Mouse (Mus musculus) mesoderm, embryonic 11.5 days (tissue): ENCODE results near the gene Apopt1.

Experiments used
- DNase-seq: peaks from one replicate; pipeline ENCODE4 v3.0.0-alpha.2; 2012; ENCODE audit warnings: low read depth, low spot score

Apopt1 gene

GRCm38 (mm10) chr12:111680661-111681060 is 32.4 kb upstream of the Apopt1 start:
- no peak for DNase-seq

GRCm38 (mm10) chr12:111681305-111681704 is 31.8 kb upstream of the Apopt1 start:
- DNase-seq: no peak

GRCm38 (mm10) chr12:111682003-111682402 is 31.1 kb upstream of the Apopt1 start:
- no peak for DNase-seq

- DNase-seq: no peak
These were observed 30.3 kb upstream of the Apopt1 start for GRCm38 (mm10) chr12:111682806-111683205.

DNA sequence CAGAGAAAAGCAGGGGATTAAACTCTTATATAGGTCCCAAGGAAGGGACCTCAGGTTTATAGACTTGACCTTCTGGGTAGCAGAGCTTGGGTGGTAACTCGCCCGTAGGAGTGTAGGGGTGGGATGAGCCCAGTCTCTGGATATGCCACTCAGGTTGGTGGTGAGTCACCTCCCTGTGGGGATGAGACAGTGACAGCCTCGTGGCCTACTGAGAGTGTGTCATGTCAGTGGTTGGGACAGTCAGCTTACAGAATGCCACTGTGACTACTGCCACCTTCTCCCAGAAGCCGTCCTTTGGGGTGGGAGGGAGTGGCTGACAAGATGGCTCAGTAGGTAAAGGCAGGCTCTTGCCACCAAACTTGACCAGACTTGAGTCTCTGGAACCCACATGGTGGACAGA is 26.7 kb upstream of the Apopt1 start:
- no peak for DNase-seq

DNA sequence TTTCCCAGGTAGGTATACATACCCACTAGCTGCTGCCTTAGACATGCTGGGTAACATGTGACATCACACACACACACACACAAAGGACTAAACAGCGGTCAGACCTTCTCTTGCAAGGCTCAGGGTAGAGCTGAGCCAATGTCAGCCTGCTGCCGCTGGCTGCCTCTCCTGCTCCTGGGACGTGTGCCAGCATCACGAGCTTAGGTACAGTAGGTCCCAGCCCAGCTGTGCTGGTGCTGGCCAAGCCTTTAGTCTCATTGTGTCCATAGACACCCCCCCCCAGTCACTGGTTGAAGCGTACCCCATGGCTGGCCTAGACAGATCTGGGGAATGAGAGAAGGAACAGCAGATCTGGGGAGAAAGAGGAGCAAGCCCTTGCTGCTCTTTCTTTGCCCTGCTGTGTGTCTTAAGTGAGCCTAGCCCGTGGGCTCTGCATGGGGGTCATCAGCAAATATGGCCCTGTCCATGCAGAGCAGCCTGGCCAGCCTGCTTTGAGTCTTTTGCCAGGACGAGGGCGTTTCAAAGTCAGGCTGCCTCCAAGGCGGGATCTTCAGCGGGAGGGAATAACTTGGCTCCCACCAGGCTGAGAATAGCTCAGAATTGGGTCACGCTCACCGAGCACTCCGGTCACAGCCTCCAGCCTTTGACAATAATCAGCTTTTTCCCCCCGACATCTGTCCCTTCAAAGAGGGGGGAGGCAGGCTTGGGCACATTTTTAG is 25.6 kb upstream of the Apopt1 start:
- no peak for DNase-seq

DNA sequence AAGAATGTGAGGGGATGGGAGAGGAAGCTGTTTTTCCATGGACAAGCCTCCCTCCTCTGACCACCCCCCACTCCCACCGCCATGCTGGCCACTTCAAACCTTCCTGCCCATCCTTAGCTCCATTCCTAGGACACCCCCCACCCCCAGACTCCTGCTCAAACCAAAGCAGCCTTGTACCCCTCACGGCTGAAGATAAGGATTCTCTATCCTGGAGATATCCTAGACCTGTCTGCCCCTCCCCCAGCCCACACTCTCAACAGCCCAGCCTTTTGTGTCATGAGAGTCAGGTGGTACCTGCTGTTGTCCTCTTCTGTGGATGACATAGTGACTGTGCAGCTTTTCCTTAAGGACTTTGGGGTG is 25.0 kb upstream of the Apopt1 start:
- no peak for DNase-seq

DNA sequence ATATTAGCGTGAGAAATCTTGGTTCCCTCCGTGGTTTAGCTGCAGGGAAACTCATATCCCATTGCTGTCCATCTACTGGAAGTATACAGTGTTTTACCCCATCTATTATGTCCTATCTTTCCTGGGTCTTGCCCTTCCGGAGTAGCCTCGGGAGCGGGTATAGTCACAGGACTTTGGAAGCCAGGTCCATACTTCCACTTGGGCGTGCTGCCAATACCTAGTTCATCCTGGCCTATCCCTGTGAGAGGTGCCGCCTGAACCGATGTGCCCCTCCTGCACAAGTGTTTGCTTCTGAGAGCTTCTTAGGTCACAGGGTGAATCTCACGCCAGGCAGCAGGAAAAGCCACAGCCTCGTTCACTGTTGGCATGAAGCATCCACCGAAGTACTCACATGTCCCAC is 23.6 kb upstream of the Apopt1 start:
- DNase-seq: no peak

- DNase-seq: peak; percentile 84
These were observed 21.7 kb upstream of the Apopt1 start for GRCm38 (mm10) chr12:111691346-111691872.

DNA sequence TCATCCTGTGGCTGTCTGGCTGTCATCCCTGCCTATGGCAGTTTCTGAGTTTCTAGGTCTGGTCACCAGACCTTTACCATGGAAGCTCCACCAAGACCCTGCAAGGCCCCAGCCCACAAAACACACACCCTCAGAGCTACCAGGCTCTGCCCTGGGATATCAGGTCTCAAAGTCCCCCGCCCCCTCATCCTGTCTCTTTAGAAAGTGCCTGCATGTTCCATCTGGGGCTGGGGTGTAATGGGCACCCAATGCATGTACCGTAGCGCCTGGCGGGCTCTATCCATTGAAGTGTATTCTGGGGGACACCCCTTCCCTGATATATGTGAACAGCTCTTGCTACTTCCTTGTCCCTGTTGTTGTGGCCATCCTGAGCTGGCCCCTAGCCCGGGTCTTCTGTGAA is 20.2 kb upstream of the Apopt1 start:
- no peak for DNase-seq

GRCm38 (mm10) chr12:111693341-111694270 is 19.5 kb upstream of the Apopt1 start:
- peak; percentile 78 for DNase-seq

DNA sequence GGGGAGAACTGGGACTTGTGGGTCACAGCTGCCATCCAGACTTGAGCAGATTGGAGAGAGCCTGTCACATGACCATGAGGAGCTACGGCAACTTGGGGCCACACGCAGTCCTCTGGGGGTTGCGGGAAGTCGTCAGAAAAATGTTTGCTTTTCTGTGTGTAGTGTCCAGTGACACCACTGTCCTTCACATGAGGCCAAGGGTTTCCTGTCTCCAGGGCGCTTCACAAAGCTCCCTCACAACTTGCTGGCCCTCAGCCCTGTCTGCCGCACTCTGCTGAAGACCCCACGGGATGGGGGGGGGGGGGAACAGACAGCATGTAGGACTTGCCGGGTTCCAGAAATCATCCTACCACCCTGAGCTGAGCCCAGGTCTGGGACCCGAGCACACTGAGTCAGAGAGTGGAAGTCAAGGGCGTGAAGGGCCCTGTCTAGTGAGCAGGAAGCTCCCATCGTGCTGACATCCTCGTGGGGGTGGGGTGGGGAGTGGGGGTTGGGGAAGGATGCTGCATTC is 18.7 kb upstream of the Apopt1 start:
- no peak for DNase-seq

DNA sequence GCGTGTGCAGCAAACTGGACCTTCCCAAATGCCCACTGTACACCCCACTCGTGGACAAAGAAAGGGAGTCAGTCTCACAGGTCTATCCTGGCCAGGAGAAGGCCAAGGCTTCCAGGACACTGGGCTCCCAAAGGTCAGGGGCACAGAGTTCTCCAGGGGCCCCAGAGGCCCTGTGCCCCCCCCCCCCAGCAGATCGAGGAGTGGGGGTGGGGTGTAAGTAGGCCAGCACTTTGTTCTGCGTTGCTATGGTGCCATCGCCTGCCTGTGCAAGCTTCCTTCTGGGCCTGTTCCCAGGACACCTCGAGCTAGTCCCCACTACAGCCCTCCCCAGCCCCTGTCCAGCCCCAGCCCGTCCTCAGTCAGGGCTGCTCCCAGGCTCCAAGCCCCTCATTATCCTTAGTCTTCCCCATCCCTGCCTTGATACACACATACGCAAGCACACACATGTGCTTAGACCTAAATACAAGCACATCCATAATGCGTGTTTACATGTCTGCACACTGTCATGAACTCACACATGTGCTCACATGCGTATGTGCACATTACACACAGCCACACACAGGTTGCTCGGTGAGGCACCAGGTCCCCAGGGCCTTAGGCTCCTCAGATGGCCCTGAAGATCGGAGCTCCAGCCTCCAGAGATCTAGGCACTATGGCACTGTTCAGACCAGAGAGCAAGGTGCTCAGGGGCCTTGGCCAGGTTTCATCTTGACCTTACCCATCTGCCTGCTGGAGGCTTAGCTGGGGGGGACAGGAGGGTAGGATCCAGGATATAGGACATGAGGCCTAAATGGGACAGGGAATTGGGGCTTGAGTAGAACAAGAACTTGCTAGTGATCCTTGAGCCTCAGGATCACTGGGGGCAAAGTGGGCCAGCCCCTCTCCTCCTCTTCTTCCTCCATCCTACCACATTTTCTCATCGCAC is 17.9 kb upstream of the Apopt1 start:
- DNase-seq: peak; percentile 45

- DNase-seq: peak; percentile 79
These were observed 16.8 kb upstream of the Apopt1 start for GRCm38 (mm10) chr12:111696239-111696638.

- DNase-seq: no peak
These were observed 15.4 kb upstream of the Apopt1 start for GRCm38 (mm10) chr12:111697708-111698107.

GRCm38 (mm10) chr12:111698346-111698913 is 14.6 kb upstream of the Apopt1 start:
- no peak for DNase-seq

DNA sequence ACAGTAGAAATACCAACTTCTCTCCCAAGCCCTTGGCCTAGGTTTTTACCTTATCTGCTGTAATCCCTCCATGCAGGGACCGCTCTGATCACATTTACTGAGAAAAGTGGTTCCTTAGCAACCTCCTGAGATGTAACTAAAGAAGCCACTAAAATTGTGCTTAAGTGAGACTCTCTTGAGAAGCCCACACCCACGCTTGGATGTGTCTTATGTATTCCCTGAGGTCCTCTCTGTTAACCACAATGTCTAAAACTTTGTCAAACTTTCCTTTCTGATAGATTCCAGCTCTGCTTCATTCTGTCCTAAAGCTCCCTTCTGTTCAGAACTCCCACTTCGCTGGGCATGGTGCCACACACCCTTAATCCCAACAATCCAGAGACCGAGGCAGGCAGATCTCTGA is 13.5 kb upstream of the Apopt1 start:
- DNase-seq: no peak

GRCm38 (mm10) chr12:111700920-111701458 is 12.1 kb upstream of the Apopt1 start:
- DNase-seq: no peak

DNA sequence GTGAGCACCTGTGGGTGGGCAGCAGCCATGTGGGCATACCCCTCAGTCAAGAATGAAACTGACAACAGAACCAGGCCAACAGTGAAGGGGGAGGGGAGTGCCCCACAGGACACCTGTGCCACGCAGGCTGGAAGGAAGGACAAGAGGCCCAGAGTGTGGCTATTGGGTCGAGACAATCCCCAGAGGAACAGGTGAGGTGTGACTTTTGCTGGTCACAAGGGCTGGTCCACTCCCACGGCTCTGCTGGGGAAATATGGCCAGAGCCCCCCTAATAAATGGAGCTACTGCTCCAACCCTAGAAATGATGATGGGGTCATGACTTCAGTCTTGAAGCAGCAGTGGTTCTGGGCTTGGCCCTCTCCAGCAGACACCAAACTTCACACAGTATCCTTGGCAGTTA is 9.8 kb upstream of the Apopt1 start:
- no peak for DNase-seq

DNA sequence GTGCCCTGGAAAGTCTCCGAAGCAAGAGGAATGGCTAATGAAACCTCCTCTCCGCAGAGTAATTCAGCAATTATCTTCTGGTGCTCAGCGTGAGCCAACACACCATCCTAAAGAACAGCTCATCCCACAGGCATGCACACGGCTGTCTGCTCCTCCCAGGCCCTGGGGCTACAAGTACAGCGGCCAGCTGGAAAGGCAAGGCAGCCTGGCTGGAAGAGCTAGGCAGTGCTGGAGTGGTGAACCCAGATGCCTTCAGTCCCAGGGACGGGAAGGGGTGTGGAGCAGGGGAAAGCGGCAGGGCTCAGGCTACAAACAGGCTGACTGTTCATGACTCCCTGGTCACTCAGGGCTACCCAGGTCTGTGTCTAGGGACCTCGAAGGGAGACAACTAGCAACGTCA is 8.5 kb upstream of the Apopt1 start:
- DNase-seq: no peak
